Mouse (Mus musculus) cerebellum, postnatal 14 days (tissue): ENCODE measurements at regions not wholly inside any gene's neighbourhood (a gene's known extent, or its start where the extent isn't known, plus 50 kb on each side); places are given as distances from the start of the nearest gene placed in this dataset.
"Not testable (repeated sequence)": the region's sequence is repeated elsewhere in the genome, so short reads cannot be mapped to it uniquely, and the experiment has no call there.

Experiments
- DNase-seq, 2 experiments: peaks; one replicate each; pipeline ENCODE4 v3.0.0; 2021; ENCODE audit warnings: mixed read lengths in 2 of 2

DNA sequence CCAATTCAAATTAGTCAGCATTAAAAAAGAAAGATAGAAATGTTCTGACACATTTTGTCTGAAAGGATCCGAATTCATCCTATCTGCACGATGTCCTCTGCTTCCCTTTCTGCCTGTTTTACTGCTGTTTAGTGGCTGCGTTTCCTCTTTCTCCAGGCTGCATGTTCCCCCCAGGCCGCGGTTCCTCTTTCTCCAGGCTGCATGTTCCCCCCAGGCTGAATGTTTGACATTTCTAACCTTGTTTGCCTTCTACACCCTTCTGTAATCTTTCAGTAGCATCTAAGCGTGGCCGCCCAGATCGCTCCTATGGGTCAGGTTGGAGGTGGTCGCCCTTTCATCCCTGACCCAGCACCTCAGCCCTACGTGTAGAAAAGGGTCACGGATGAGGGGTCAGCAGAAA lies 89.6 kb upstream of the Mdm1 start:
- no peak for DNase-seq

DNA sequence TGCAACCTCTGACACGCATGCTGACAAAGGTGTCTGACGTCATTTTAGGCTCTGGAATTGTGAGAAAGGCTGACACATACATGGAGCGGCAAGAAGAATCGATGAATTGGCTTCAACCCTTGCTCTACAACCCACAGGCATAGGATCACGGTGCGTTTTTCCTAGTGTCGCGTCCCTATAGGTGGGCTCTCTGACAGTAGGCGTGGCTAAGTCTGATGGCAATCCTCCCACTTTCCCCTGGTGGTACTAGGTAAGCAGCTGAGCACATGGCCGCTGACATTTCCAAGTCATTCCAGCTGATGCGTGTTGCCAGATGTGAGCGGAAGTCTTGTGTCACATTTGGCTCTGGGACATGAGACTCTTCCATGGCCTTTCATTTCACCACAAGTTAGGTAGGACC lies 89.1 kb upstream of the Mdm1 start:
- no peak for DNase-seq

DNA sequence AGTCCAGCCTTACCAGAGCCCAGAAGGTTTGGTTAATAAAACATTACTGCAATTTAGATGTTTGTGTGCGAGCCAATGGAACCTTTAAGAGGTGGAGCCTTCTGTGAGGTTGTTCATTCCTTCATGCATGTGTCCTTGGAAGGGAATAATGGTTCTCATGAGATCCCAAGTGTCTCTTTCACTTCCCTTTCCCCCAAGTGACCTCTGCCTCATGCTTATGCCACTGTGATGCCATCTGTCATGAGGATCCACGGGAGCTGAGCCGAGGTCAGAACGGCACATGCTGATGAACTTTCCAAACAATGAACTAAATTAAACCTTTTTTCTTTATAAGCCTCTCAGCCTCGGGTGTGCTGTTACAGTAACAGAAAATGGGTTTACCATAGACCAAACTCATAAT lies 88.6 kb upstream of the Mdm1 start:
- DNase-seq = no peak

DNA sequence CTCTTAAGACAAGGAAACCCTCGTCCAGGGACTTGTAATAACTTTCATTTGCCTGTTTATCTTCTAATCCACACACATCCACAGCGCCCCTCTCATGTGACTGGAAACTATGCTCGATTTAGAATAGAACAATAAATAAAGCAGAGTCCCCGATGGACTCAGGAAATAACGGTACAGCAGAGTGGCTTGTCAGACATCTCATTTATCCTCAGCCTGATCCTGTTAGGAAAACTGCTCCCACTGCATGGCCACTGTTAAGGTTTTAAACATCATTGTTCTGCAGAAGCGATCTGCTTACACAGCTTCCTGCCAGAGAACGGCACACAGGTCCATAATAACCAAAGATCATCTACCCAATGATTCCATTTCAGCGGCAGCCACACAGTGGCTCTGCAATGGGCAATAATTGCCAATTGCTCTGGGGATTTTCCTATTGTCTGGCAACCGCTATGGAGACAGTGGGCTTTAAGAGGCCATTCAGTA lies 84.8 kb upstream of the Mdm1 start:
- no peak for DNase-seq

DNA sequence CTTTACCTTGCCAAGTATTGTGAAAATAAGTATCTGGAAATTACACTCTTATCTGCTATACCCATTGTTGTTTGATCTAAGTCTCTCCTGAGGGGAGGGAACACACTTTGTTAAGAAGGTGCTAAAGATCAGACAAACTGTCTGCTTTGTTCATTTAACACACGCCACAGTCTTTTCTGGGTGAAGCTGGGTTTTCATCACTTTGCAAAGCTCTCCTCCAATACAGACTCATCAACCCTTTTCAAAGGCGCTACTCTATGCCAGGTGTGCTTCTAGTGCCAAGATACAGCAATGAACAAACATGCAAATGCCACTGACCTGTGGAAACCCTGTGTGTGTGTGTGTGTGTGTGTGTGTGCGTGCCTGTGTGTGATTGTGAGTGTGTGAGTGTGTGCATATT lies 84.1 kb upstream of the Mdm1 start:
- no peak for DNase-seq

DNA sequence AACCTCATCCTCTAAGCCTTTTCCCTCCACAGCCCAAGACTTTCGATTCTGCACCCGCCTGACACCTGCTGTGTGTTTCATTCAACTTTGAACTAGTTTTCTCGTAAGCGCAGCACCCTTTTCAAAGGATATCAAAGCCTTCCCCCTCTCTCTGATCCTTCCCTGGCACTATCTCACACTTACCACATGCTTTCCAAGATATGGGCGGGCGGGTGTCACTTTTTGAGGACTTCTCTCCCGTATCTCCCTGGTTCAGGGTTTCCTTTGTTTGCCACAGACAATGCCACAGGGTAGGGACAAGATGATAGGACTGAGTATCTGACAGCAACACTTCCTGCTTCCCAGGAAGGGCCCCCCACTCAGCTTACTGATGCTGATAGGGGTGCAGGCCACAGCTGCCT lies 76.8 kb upstream of the Mdm1 start:
- DNase-seq = no peak

DNA sequence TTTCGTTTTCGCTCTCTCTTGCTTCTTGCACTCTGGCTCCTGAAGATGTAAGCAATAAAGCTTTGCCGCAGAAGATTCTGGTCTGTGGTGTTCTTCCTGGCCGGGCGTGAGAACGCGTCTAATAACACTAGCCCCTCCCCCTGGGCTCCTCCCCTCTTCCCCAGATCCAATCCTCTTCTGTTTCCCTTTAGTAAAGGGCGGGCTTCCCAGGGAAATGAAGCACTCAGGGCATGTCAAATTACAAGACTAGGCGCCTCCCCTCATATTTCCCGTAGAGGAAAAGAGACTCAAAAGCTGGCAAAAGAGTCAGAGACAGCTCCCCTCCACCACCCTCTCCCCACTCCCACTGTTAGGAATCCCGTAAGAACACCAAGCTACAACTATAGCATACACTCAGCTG lies 65.3 kb upstream of the Mdm1 start:
- not testable (repeated sequence) for DNase-seq

DNA sequence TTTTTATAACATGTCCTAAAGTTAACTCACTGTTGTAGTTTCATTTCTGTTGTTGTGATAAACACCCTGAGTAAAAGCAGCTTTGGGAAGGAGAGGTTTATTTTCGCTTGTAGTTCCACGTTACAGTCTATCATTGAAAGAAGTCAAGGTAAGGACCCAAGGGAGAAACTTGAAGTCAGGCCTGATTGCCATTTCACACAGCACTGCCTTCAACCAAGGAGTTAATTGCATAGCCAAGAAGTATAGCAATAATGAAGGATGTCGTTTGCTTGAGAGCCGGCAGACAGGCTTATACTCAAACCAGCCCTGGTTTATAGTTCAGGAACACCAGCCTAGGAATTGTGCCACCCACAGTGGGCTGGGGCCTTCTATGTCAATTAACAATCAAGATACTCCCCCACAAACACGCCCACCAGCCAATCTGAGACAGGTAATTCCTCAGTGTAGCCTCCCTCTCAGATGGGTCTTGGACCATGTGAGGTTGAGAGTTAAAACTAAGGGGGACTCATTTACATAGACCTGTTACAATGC lies 59.9 kb upstream of the Mdm1 start:
- DNase-seq = no peak

DNA sequence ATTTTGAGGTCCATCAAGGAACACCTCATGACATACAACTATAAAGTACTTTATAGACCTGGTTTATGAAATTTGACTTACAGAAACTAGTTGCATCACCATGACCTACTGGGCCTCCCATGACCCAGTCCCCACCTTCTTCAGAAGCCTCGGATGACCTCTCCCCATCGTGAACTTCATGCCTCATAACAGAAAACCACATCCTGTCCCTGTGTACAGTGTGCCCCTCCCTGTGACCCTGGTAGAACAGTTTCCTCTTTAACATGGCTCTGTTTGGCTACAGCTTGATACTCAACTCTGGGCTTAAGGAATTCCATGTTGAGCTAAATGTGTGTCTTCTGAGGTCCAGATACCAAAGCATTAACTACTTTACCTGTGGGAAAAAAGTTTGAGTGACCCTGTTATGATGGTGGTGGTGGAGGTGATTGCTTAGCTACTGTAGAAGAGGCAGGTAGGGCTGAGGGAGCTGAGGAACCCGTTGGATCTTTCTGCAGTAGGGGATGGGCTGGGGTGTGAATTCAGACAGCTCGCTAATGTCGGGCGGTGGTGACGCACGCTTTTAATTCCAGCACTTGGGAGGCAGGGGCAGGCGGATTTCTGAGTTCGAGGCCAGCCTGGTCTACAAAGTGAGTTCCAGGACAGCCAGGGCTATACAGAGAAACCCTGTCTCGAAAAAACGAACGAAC lies 58.4 kb upstream of the Mdm1 start:
- no peak for DNase-seq

DNA sequence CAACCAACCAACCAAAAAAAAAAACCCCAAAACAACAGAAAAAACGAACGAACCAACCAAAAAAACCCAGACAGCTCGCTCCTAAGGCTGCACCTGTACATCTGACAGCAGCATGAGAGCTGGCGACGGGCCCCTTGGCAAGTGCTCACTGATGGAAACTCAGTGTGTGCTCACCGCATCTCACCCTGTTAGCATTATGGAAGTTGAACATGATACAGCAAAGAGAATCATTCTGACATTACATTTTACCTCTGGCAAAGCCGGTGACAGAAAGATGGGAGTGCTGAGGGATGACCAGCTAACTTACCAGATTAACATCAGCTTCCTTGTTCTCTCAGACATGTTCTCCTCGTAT lies 57.9 kb upstream of the Mdm1 start:
- peak; percentile 52 to 53 for DNase-seq

DNA sequence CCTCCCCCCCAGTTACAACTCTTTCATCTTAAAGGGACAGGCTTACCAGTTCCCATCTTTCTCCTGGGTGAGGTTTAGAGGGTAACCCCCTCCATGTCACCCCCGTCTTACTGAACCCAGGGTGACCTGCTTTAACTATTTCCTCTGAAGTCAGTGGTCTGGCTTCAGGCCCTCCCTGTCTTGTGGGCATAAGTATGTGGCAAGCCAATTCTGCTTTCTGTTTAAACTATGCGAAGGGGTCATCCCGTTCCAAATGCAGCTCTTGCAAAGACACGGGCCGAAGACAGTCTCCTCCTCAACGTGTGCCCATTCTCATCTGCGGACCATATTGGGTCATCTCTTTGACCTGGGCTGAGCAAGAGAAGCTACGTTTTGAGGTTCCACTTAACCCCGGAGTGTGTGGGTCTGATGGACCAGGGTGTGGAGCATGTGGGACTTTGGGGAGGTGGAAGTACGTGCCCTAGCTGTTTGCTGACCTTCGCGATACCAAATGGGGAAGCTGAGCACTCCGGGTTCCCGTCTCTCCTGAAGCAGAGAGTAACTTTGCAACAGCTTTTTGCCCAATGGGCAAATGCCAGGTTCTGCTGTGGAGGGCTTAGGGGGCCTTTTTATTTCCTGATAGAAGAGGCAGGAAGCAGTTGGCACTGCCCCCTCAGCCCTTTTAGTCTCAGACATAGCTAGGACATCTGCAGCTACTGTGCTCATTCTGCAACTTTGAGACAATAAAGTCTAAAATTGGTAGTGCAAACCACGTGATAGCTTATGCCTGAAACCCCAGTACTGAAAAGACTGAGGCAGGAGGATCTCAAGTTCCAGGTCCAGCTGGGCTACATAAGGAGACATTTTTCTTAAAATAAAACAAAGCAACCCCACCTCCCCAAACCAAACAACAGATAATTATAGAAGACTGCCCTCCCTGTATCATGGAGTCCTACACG lies 56.3 kb upstream of the Mdm1 start:
- DNase-seq = no peak

DNA sequence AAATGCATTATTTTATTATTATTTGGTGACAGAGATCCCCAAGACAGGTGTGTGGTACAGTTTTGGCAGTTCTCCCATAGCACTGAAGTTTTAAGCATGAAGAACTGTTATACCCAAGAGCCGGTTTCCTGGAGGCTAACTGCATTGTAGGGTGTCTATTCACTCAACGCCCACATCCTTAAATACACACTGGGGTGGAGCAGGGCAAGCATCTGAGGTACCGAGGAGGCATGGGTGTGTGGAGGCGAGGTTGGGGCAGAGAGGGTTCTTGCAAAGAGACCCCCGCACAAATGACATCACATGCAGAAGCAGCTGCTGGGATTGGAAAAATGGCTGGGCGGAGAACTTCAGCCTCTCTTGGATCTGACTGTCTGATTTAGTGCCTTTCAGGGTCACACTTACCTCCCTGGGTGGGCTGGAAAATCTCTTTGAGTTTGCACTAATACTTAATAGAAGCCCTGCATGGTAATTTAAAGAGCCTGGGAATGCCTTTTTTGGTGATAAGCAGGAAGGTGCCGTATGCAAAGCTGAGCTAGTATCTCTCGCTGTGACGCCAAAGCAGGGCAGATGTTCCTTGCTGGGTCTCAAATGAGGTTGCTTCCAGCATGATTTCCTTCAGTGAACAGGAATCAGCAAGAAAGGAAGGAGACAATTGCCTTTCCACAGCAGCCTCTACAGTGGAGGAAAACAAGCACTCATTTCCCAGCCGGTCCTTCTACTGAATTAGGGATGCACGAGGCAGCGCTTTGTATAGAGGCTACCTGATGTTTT lies 53.9 kb upstream of the Mdm1 start:
- DNase-seq = no peak

DNA sequence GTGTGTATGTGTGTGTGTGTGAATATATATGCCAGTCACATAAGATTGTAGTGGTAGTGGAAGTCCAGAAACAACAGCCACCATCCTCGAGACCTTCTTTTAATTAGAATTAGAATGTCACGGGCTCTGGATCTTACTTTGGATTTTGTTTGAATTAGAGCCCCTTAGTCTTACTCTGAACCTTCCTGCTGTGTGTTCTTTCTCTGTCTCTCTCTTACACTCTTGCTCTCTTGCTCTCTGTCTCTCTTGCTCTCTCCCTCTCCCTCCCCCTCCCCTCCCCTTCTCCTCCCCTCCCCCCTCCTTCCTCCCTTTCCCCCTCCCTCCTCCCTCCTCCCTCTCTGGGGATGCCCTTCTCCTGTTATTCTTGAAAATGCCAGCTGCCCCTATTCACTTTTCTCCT lies 53.1 kb upstream of the Mdm1 start:
- DNase-seq = no peak

DNA sequence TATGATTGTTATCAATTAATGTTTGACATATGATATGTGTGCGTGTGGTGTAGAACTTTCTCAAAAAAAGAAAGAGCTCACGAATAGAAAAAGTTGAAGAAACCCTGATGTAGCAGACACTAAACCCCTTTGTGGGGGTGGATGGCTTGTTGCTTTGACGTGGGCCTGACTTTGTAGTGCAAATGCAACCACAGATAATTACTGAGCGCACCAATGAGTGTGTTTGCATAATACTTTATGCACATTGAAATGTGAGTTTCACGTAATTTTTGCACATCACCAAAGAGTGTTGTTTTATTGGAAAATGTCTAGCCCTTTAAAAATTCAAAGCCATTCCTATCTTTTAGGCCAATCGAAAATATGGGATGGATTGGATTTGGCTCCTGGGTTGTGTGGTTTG lies 51.7 kb upstream of the Mdm1 start:
- DNase-seq = no peak

DNA sequence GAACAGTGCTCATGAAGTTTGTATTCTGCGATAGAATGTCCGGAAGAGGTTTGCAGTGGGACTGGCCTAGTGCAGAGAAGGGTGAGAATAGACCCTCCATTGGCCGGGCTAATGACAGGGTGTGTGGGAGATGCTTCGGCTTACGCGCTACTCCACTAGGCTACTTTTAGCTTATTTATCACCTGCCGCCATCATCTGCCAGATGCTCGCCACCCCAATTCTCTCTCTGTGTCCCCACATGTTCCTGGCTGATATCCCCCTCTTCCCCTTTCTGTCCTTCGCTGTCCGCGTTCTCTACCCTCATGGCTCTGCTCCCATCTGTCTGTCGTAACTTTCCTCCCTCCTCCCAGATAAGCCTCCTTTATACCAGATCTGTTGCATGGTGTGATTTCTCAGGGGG lies 50.1 kb upstream of the Mdm1 start:
- DNase-seq = no peak
